Mouse (Mus musculus): ENCODE results near the gene Homer1. TPM values are rescaled to one million over a fixed set of nuclear protein-coding genes. Genes with fewer than 3 reads are reported as not detected.

The Homer1 gene
- polyA plus RNA-seq (2015; fragmentation: Nextera tagmentation; extraction: Ambion mirVana): 5.9 and 6.3 TPM in 2 replicates

DNA sequence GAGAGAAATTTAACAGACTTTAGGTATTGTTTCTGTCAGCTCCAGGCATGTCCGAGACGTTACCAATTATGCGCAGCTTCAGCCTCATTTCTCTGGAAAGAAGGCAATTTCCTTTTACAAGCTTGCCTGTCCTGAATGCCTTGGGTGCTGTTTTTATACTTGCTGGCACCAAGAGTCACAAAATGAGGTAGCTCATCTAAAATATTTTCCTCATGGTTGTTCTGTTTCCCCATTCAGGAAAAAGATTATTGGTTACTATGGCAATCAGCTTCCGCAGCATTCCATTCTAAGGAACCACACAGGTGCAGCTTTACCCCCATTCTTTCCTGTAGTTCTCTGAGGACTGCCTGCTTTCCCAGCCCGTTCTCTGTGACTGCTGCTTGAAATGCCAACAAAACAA lies at the start of gene Homer1:
TSS of gene Homer1 (plus strand) at position 320 of the 400 bp plus-strand sequence.
- Histone ChIP-seq H3K4me3 (no peak within 1 kb of the TSS), H3K27me3 (no peaks in the 10 kb centered on the region), H3K9ac (no peak within 1 kb of the TSS), H3K4me1 (0 out of 2 replicates have a peak, but pooled peaks cover 10% of the 10 kb centered on the region), H3K4me2 (replicated peaks) (no peak within 1 kb of the TSS), H3K27ac (no peak within 1 kb of the TSS), H3K9me3 (no peaks in the 10 kb centered on the region), H3K36me3 (no peaks in the 10 kb centered on the region)
- no peak for ATAC-seq (ENCODE audit: low FRiP score, low read depth)
- 31% methylated on average over 5 of the region's 5 CpGs for WGBS

DNA sequence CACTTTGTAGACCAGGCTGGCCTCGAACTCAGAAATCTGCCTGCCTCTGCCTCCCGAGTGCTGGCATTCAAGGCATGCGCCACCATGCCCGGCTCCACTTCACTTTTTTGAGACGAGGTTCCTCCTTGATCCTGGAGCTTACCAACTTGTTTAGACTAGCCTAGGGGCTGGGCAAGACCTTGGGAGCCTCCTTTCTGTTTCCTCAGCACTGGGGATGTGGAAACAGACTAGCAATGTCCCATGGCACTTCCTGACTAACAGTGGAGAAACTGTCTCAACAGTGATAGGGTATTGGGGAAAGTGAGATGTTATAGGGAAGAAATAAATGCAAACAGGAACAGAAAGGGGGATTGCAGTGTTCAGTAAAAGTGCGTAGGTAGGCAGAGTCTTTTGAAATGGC lies 47.7 kb upstream of the Homer1 start:
- WGBS: 83% methylated on average over 6 of the region's 6 CpGs
- Histone ChIP-seq H3K36me3 (no peaks in the 10 kb centered on the region), H3K27ac (no peak overlapping the region), H3K9me3 (no peaks in the 10 kb centered on the region), H3K4me2 (replicated peaks) (no peak overlapping the region), H3K9ac (no peak overlapping the region), H3K4me3 (no peak overlapping the region), H3K4me1 (no peaks in the 10 kb centered on the region), H3K27me3 (no peaks in the 10 kb centered on the region)
- no peak for ATAC-seq (ENCODE audit: low FRiP score, low read depth)

DNA sequence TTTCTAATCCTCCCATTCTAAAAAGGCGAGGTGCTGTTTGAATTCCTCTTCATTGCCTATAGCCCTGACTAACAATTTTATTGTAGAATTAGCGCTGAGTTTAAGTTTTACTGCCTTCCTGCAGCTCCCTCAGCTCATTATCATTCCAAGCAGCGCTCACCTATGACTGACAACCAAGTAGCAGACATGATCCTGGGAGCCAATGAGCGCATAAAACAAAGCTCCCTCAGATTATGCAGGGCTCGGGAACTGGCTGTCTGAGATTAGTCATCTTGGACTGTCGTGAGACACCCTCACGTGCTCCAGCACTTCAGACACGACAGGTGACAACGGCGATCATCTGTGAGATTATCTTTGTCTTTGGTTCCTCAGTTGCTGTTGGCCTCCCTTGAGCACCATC lies 47.3 kb upstream of the Homer1 start:
- no peaks in the 10 kb centered on the region for H3K4me1 ChIP-seq
- ATAC-seq (ENCODE audit: low FRiP score, low read depth): no peak
- H3K9me3 ChIP-seq: no peaks in the 10 kb centered on the region
- no peaks in the 10 kb centered on the region for H3K27me3 ChIP-seq
- no peak overlapping the region for H3K4me3 ChIP-seq
- H3K36me3 ChIP-seq: no peaks in the 10 kb centered on the region
- no peak overlapping the region for H3K4me2 ChIP-seq (replicated peaks)
- no peak overlapping the region for H3K27ac ChIP-seq
- 68% methylated on average over 10 of the region's 10 CpGs for WGBS
- no peak overlapping the region for H3K9ac ChIP-seq

DNA sequence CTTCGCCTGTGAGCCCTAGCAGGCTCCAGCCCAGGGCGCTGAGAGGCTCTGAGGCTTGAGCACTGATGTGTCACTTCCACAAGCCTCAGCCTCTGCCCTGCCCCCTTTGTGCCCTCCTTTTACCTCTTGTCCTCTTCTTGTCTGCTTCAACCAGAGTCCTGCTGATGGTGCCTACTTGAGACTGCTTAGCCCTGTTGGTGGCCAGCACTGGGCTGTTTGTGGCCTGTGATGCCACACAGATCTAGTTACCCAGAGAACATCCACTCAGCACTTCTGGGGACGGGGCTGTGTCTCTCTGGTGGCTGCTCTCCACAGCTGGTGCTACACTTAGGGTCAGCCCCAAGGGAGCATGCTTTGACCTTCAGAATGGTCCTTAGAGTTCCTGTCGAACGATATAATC lies 46.5 kb upstream of the Homer1 start:
- Histone ChIP-seq H3K9ac (no peak overlapping the region), H3K4me3 (no peak overlapping the region), H3K36me3 (no peaks in the 10 kb centered on the region), H3K27me3 (no peaks in the 10 kb centered on the region), H3K27ac (no peak overlapping the region), H3K9me3 (no peaks in the 10 kb centered on the region), H3K4me2 (replicated peaks) (no peak overlapping the region), H3K4me1 (no peaks in the 10 kb centered on the region)
- no peak for ATAC-seq (ENCODE audit: low FRiP score, low read depth)
- 81% methylated on average over 5 of the region's 5 CpGs for WGBS

DNA sequence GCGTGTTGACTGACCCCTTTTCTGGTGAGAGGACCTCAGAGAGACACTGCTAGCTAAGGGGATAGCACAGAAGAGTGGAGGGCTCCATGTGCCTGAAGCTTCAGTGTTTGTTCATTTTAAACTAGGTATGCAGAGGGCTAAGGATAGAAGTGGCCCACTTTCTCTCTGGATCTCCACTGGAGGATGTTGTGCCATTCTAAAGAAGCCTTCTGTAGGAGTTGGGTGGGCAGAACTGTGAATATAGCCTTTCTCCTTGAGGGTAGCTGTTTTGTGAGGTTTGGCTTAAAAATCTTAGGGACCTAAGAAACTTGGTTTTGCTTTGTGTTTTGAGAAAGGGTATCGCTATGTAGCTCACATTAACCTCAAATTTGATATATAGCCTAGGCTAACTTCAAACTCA lies 32.3 kb upstream of the Homer1 start:
- no peaks in the 10 kb centered on the region for H3K27me3 ChIP-seq

DNA sequence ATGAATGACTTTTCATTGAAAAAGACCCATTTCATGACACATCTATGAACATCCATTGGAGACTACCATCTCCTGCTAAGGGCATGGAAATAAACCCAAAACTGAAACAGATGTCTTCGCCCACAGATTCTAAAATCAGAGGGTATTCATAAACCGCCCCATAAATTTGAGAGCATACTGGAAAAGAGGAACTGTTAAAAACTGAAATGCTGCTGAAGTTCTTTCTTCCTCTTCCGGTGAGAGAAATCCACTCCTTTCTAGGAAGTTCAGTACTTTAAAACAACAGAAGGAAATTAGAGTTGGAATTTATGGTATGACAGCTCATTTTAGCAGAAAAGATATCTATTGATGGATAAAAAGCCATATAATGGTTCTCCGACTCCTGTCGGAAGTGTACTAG lies 1.1 kb downstream of the Homer1 start:
- WGBS: 82% methylated on average over 5 of the region's 5 CpGs
- ATAC-seq (ENCODE audit: low FRiP score, low read depth): no peak
- H3K27ac ChIP-seq: no peak overlapping the region
- H3K4me2 ChIP-seq (replicated peaks): no peak overlapping the region
- H3K27me3 ChIP-seq: no peaks in the 10 kb centered on the region
- no peaks in the 10 kb centered on the region for H3K9me3 ChIP-seq
- peaks cover 12% of the 10 kb centered on the region for H3K4me1 ChIP-seq
- no peaks in the 10 kb centered on the region for H3K36me3 ChIP-seq
- H3K9ac ChIP-seq: no peak overlapping the region
- no peak overlapping the region for H3K4me3 ChIP-seq

More for the DNA sequence above, 32.3 kb upstream of the Homer1 start:
- Histone ChIP-seq H3K4me2 (replicated peaks) (no peak overlapping the region), H3K9ac (no peak overlapping the region), H3K4me1 (no peaks in the 10 kb centered on the region), H3K27ac (no peak overlapping the region), H3K9me3 (no peaks in the 10 kb centered on the region), H3K36me3 (no peaks in the 10 kb centered on the region), H3K4me3 (no peak overlapping the region)
- WGBS: 80% methylated on average over 2 of the region's 2 CpGs
- ATAC-seq (ENCODE audit: low FRiP score, low read depth): no peak

DNA sequence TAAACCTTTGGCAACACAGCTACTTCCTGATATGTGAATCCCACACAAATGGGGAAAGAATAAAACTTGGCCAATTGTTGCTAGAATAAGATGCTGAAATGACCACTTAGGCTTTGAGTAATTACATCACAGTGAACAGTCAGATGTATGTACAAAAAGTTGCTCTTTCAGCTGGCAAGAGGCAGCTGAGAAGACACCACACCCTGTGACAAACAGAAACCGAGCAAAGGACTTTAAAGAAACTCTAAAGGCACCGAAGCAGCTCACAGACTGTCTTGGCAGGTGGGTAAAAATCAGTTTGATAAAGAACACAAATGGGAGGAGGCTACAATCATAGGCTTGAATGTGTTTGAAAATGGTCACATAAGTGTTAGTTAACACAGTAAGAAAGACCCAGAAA lies 1.6 kb downstream of the Homer1 start:
- no peak overlapping the region for H3K4me2 ChIP-seq (replicated peaks)
- no peak overlapping the region for H3K9ac ChIP-seq
- WGBS: 85% methylated on average over 2 of the region's 2 CpGs
- H3K36me3 ChIP-seq: no peaks in the 10 kb centered on the region
- H3K4me1 ChIP-seq: peaks cover 16% of the 10 kb centered on the region
- no peak overlapping the region for H3K4me3 ChIP-seq
- no peaks in the 10 kb centered on the region for H3K9me3 ChIP-seq
- no peaks in the 10 kb centered on the region for H3K27me3 ChIP-seq
- no peak overlapping the region for H3K27ac ChIP-seq
- no peak for ATAC-seq (ENCODE audit: low FRiP score, low read depth)

DNA sequence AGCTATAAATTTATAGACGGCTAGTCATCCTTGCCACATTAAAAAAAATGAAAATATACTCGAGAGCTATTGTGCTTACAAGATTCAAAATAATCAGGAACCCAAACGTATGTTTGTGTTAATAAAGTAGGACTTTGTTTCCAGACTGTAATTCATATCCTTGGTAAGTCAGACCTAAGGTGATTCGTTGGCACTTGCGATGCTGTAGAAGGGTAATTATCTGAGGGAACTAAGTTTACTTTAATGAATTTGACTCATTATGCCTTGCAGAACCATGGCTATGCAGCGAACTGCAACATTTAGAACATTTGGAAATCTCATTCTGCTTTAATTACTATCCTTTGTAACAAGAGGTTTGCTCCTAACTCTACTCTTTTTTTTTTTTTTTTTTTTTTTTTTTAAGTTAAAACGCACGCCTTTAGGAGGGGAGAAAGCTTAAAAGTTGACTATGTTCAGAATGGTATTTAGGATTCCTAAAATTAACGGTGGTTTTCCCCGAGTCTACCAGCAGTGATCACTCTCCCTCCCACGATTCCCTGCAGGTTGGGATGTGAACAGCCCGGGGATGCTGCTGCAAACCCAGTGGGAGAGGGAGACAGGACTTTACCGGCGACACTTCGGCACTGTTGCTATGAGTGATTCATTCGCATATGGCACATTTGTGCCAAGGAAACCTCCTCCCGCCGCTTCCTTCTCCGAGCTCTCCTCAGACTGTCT lies 3.6 kb downstream of the Homer1 start:
- Histone ChIP-seq H3K4me3 (peak overlapping the region; percentile 82), H3K4me1 (peaks cover 31% of the 10 kb centered on the region), H3K27me3 (no peaks in the 10 kb centered on the region), H3K36me3 (no peaks in the 10 kb centered on the region), H3K27ac (peak overlapping the region; percentile 93), H3K9me3 (no peaks in the 10 kb centered on the region), H3K4me2 (replicated peaks) (peak overlapping the region; percentile 75), H3K9ac (peak overlapping the region; percentile 84)
- WGBS: 11% methylated on average over 19 of the region's 19 CpGs
- ATAC-seq (ENCODE audit: low FRiP score, low read depth): peak; percentile 45

DNA sequence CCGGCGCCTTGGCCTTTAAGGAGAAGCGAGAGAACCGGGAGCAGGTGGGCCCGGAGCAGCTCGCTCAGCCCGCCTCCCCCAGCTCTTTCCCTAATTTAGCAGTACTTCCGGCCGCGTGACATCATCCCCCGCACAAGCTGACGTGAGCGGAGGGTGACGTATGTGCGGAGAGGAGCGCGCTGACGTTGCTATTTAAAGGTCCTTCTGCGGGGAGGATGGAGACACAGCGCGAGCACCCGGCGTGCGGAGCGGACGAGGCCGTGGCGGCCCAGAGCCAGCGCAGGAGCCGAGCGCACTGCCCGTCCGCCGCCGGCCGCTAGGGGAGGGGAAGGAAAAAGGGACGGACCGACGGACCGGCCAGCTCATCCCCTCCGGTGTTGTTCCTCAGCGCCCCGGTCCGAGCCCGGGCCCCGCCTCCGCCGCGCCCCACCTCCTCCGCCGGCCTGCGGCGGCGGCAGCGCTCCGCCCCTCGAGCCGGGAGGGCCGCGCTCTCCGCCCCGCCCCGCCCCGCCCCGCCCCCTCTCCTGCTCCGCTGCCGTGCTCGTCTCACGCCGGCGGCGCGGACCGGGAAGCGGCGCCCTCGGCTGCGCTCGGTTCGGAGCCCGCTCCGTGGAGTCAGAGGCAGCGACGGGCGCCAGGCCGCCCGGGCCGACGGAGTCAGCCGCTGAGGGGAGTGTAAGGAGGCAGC lies 4.3 kb downstream of the Homer1 start:
- Histone ChIP-seq H3K4me3 (peak overlapping the region; percentile 82), H3K9me3 (no peaks in the 10 kb centered on the region), H3K36me3 (no peaks in the 10 kb centered on the region), H3K4me2 (replicated peaks) (peak overlapping the region; percentile 75), H3K27ac (peak overlapping the region; percentile 93), H3K27me3 (no peaks in the 10 kb centered on the region), H3K4me1 (peaks cover 38% of the 10 kb centered on the region), H3K9ac (peak overlapping the region; percentile 84)
- peak; percentile 94 for ATAC-seq (ENCODE audit: low FRiP score, low read depth)
- under 1% methylated on average over 48 of the region's 90 CpGs for WGBS

DNA sequence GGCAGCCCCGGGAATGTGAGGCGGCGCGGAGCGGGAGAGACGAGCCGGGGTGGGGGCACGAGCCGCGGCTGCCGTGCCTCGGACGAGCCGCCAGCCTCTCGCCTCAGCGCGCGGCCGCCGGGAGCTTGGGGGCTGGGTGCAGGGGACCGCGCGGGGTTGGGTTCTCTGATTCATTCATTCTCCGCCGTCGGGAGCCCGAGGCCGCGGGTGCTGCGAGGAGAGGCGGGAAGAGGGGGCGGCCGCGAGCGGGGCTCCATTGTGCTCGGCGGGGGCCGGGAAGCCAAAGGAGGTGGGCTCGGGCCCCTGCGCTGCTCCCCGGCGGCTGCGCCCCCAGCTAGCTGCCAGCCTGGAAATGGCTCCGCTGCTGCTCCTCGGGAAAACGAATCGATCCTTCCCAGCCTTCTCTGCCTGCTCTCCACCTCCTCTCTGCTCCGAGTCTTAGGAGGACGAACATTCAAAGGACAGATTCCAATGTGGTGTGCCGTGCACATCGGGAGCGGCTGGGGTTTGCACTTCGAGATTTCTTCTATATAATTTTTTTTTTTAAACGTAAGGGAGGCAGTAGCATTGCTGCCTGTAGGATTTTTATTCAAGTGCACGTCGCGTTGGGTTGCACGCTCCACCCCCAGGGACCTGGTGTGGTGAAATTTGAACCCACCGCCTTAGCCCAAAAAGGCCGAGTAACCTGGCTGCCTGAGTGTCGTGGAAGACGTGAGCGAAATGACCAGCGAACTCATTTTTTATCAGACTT lies 5.0 kb downstream of the Homer1 start:
- Histone ChIP-seq H3K9me3 (no peaks in the 10 kb centered on the region), H3K27ac (peak overlapping the region; percentile 93), H3K4me1 (peaks cover 38% of the 10 kb centered on the region), H3K27me3 (no peaks in the 10 kb centered on the region), H3K4me2 (replicated peaks) (peak overlapping the region; percentile 75), H3K4me3 (peak overlapping the region; percentile 82), H3K36me3 (no peaks in the 10 kb centered on the region), H3K9ac (peak overlapping the region; percentile 84)
- no peak; the same call in 1 of the 2 replicates for ATAC-seq (ENCODE audit: low FRiP score, low read depth)
- under 1% methylated on average over 43 of the region's 64 CpGs for WGBS

DNA sequence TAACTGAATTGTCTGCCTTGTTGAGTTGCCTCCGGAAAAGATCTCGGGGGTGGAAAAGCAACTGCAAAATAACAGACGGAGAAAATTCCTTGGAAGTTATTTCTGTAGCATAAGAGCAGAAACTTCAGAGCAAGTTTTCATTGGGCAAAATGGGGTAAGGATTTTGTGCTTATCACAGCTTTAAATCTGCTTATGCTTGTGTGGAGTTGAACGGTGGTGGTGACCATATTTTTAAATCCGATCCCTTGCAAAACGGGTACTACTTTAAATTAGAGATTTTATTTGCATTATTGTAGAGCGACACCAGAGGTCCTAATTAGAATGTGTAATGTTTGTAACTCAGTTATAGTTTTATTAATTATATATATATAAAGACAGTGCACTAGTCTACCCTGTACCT lies 5.7 kb downstream of the Homer1 start:
- Histone ChIP-seq H3K27me3 (no peaks in the 10 kb centered on the region), H3K27ac (no peak overlapping the region), H3K9ac (peak overlapping the region; percentile 84), H3K9me3 (no peaks in the 10 kb centered on the region), H3K4me2 (replicated peaks) (peak overlapping the region; percentile 75), H3K4me1 (peaks cover 33% of the 10 kb centered on the region), H3K36me3 (no peaks in the 10 kb centered on the region), H3K4me3 (peak overlapping the region; percentile 82)
- 7% methylated on average over 7 of the region's 7 CpGs for WGBS
- ATAC-seq (ENCODE audit: low FRiP score, low read depth): no peak

DNA sequence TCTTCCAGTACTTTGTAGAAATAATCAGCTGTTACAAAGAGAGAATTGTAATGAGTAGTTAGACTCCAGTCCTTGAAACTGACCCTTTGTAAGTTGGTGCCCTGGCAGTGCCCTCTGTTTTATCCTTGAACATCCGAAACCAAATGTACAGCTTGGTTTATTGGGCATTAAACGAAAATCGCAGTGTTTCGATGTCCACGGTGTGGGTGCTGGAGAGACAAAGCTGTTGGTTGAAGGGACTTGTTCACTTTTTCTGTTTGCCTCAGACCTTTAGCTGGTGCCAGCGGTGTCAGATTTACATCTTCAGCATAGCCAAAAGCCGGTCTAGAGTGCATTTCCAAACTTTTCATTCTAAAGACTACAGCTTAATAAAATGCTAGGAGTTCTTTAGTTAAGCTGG lies 6.2 kb downstream of the Homer1 start:
- Histone ChIP-seq H3K9me3 (no peaks in the 10 kb centered on the region), H3K4me1 (peaks cover 33% of the 10 kb centered on the region), H3K9ac (peak overlapping the region; percentile 54), H3K27ac (no peak overlapping the region), H3K4me2 (replicated peaks) (peak overlapping the region; percentile 75), H3K27me3 (no peaks in the 10 kb centered on the region), H3K4me3 (peak overlapping the region; percentile 82), H3K36me3 (no peaks in the 10 kb centered on the region)
- no peak for ATAC-seq (ENCODE audit: low FRiP score, low read depth)
- 13% methylated on average over 7 of the region's 7 CpGs for WGBS

Data from limb, embryonic 13.5 days (tissue).